Mouse (Mus musculus) midbrain, embryonic 16.5 days (tissue): ENCODE measurements at regions not wholly inside any gene's neighbourhood (a gene's known extent, or its start where the extent isn't known, plus 50 kb on each side); places are given as distances from the start of the nearest gene placed in this dataset.

Experiments
- ATAC-seq: fragments of 200-750 bp; cut with Nextera tagmentation; 2 replicates; pipeline ENCODE4 v1.8.0; 2017; ENCODE audit warnings: moderate TSS enrichment
- H3K27ac ChIP-seq: fragments of 300-500 bp; sonication (generic); 2 replicates; pipeline ENCODE4 v1.5.1; 2014; ENCODE audit warnings: mild to moderate bottlenecking, low read length, mixed read lengths
- H3K27me3 ChIP-seq: fragments of 300-500 bp; sonication (generic); 2 replicates; pipeline ENCODE4 v1.6.1; 2014; ENCODE audit warnings: low read depth, low read length, mixed read lengths; ENCODE audit not compliant: control insufficient read depth, insufficient read depth
- H3K36me3 ChIP-seq: fragments of 300-500 bp; sonication (generic); 2 replicates; pipeline ENCODE4 v1.6.1; 2014; ENCODE audit warnings: mild to moderate bottlenecking, low read length, moderate library complexity, mixed read lengths; ENCODE audit not compliant: control insufficient read depth, insufficient read depth
- H3K4me1 ChIP-seq: fragments of 300-500 bp; sonication (generic); 2 replicates; pipeline ENCODE4 v1.6.1; 2014; ENCODE audit warnings: mild to moderate bottlenecking, low read length, mixed read lengths; ENCODE audit not compliant: control insufficient read depth, insufficient read depth
- H3K4me2 ChIP-seq: fragments of 300-500 bp; sonication (generic); 2 replicates; pipeline ENCODE4 v1.6.1; 2014; ENCODE audit warnings: mild to moderate bottlenecking, low read length, mixed read lengths
- H3K4me3 ChIP-seq: fragments of 300-500 bp; sonication (generic); 2 replicates; pipeline ENCODE4 v1.5.1; 2014; ENCODE audit warnings: low read depth, mild to moderate bottlenecking, low read length, moderate library complexity, mixed read lengths
- H3K9ac ChIP-seq: fragments of 300-500 bp; sonication (generic); 2 replicates; pipeline ENCODE4 v1.6.1; 2014; ENCODE audit warnings: low read depth, low read length, mixed read lengths
- H3K9me3 ChIP-seq: fragments of 300-500 bp; sonication (generic); replicated peaks from 2 replicates; pipeline ENCODE4 v1.6.1; 2014; ENCODE audit warnings: mild to moderate bottlenecking, low read length, mixed read lengths; ENCODE audit not compliant: control insufficient read depth, poor library complexity, severe bottlenecking
- WGBS: fragments of 180-500 bp; shearing (Covaris S2); extraction: QIAGEN DNeasy Blood & Tissue Kit; methylation state at CpG from one replicate; pipeline ENCODE4 v1.1.7; 2014; 5-methylcytosine and 5-hydroxymethylcytosine counted together

DNA sequence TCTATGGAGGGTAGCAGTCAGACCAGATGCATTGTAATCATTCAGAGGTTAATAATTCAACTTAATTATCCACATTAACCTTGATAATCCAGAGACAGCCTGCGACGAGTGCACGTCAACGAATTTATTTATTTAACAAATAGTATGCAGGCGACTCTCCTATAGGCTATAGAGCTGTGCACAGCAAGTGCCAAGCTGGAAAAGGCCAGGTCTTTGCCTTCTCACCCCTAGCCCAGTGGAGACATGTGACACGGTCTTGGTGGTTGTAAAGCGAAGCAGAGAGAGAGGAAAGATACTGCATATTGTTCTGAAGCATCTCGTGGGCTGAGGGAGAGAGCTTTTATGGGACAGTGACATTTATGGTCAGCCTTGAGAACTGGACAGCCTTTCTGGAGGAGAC lies 146.7 kb downstream of the Fam43a start:
- 69% methylated on average over 8 of the region's 8 CpGs for WGBS
- H3K9ac ChIP-seq, result no peak overlapping the region
- no peaks in the 10 kb centered on the region for H3K36me3 ChIP-seq
- peaks cover 4% of the 10 kb centered on the region; the same call in 1 of the 2 replicates for H3K4me1 ChIP-seq
- no peaks in the 10 kb centered on the region for H3K27me3 ChIP-seq
- ATAC-seq, result no peak
- no peak overlapping the region for H3K4me3 ChIP-seq
- H3K9me3 ChIP-seq, result no peaks in the 10 kb centered on the region
- no peak overlapping the region for H3K4me2 ChIP-seq
- H3K27ac ChIP-seq, result no peak overlapping the region

GRCm38 (mm10) chr16:30749841-30750240 lies 150.3 kb downstream of the Fam43a start:
- H3K36me3 ChIP-seq, result no peaks in the 10 kb centered on the region
- no peak overlapping the region for H3K4me3 ChIP-seq
- H3K27ac ChIP-seq, result no peak overlapping the region
- H3K9ac ChIP-seq, result no peak overlapping the region
- WGBS, result 67% methylated on average over 3 of the region's 3 CpGs
- H3K9me3 ChIP-seq, result no peaks in the 10 kb centered on the region
- no peaks in the 10 kb centered on the region for H3K27me3 ChIP-seq
- H3K4me2 ChIP-seq, result no peak overlapping the region
- H3K4me1 ChIP-seq, result no peaks in the 10 kb centered on the region
- no peak for ATAC-seq

DNA sequence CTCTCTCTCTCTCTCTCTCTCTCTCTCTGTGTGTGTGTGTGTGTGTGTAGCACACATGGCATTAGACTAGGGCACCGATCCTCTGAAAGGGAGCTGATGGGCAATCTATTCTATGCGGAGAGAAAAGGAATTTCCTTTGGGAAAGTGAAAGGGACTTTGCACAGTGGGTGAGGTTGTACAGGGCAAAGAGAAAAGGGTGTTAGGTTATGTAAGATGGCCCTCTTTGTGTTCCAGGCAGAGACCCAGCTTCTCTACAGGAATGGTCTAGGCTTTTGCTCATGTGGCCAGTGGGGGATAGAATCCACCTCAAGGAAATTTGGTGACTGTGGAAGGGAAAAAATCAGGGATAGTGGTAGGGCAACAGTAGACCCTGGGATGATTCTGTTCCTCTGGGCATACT lies 156.2 kb downstream of the Fam43a start:
- Histone ChIP-seq H3K4me3 (no peak overlapping the region), H3K4me2 (no peak overlapping the region), H3K4me1 (no peaks in the 10 kb centered on the region), H3K36me3 (no peaks in the 10 kb centered on the region), H3K9ac (no peak overlapping the region), H3K27ac (no peak overlapping the region), H3K27me3 (no peaks in the 10 kb centered on the region), H3K9me3 (no peaks in the 10 kb centered on the region)
- ATAC-seq, result no peak
- 90% methylated on average over 2 of the region's 2 CpGs for WGBS

DNA sequence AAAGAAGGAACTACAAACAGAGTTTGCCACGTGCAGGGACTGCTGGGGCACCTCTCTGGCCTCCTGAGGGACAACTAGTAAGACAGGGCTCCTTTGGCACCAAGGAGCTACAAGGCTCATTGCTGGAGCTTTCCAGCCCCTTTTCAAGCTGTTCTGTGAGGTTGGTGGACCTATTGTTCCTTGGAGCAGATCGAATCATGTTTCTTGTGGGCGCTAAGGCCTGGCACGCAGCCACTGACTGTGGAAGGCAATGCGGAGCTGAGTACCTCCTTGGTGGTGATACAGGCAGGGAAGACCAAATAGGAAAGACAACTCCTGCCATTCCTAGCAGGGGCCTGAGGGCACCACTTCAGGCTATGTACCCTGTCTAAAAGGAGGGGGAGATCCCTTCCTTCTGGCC lies 157.2 kb downstream of the Fam43a start:
- Histone ChIP-seq H3K36me3 (no peaks in the 10 kb centered on the region), H3K4me3 (no peak overlapping the region), H3K9ac (no peak overlapping the region), H3K9me3 (no peaks in the 10 kb centered on the region), H3K4me2 (no peak overlapping the region), H3K27ac (no peak overlapping the region), H3K27me3 (no peaks in the 10 kb centered on the region), H3K4me1 (no peaks in the 10 kb centered on the region)
- 79% methylated on average over 5 of the region's 5 CpGs for WGBS
- no peak for ATAC-seq

DNA sequence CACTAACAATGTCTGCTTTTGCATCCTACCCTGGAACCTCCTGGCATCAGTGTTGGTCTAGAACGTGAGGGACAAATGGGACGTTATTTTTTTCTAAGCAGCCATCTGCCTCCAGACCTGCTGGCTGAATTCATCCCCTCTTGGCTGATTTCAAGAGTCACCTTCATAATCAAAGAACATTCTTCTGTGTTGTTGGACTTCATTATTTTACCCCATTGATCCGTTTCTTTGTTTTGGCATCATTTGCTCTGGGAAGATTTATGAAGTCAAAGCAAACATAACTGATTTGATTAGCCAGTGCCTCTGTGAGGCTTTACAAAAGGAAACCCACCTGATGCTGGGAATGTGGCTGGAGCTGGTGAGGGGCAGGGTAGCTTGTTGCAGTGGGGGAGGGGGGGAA lies 158.0 kb downstream of the Fam43a start:
- 88% methylated on average over 3 of the region's 3 CpGs for WGBS

DNA sequence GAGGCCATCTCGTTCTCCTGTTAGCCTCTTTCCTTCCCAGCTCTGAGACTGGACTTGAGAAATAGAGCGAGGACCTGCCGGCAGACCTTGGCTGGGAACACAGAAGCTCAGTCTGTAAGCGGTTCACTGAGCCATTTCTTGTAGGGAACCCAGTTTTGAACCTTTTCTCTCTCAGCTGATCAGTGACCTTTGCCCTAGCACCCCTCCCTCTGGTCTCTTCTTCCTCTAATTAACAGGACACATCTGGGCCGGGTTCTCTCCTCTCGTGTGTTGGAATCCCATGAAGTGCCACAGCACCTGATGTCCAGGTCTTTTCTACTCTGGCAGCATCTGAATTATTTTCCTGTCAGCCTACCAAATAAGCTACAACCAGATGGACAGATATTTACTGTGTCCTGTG lies 158.5 kb downstream of the Fam43a start:
- WGBS, result 88% methylated on average over 6 of the region's 6 CpGs

More for the DNA sequence above, 158.0 kb downstream of the Fam43a start:
- no peak for ATAC-seq
- no peaks in the 10 kb centered on the region for H3K36me3 ChIP-seq
- no peak overlapping the region for H3K4me3 ChIP-seq
- H3K4me1 ChIP-seq, result no peaks in the 10 kb centered on the region
- no peak overlapping the region for H3K27ac ChIP-seq
- no peaks in the 10 kb centered on the region for H3K9me3 ChIP-seq
- H3K9ac ChIP-seq, result no peak overlapping the region
- no peak overlapping the region for H3K4me2 ChIP-seq
- H3K27me3 ChIP-seq, result no peaks in the 10 kb centered on the region

DNA sequence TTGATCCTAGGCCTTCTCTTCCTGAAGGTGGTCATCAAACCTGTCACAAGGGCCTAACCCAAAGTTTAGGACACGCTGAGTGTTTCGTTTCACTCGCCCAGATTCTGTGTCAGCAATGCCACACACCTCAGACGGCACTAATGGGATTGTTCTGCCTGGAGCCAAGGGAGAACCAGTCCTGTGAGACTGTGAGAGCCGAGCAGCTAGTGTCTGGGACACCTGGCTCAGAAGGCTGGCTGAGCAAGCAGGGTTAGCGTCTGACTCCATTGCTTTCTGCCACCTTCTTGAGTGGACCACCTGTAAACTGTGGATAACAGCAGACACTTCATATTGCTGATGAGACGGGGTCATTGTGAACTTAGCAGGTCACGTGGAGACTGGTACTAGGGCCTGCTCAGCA lies 160.0 kb downstream of the Fam43a start:
- no peak overlapping the region for H3K4me2 ChIP-seq
- no peaks in the 10 kb centered on the region for H3K36me3 ChIP-seq
- H3K27ac ChIP-seq, result no peak overlapping the region
- H3K9ac ChIP-seq, result no peak overlapping the region
- 69% methylated on average over 8 of the region's 8 CpGs for WGBS
- no peak for ATAC-seq
- H3K4me3 ChIP-seq, result no peak overlapping the region
- H3K9me3 ChIP-seq, result no peaks in the 10 kb centered on the region
- no peaks in the 10 kb centered on the region for H3K27me3 ChIP-seq
- no peaks in the 10 kb centered on the region for H3K4me1 ChIP-seq

More for the DNA sequence above, 158.5 kb downstream of the Fam43a start:
- Histone ChIP-seq H3K27me3 (no peaks in the 10 kb centered on the region), H3K36me3 (no peaks in the 10 kb centered on the region), H3K27ac (no peak overlapping the region), H3K4me1 (no peaks in the 10 kb centered on the region), H3K9ac (no peak overlapping the region), H3K4me3 (no peak overlapping the region), H3K9me3 (no peaks in the 10 kb centered on the region), H3K4me2 (no peak overlapping the region)
- no peak for ATAC-seq

GRCm38 (mm10) chr16:30761201-30761710 lies 161.7 kb downstream of the Fam43a start:
- Histone ChIP-seq H3K4me2 (no peak overlapping the region), H3K4me1 (no peaks in the 10 kb centered on the region), H3K4me3 (no peak overlapping the region), H3K9me3 (no peaks in the 10 kb centered on the region), H3K27me3 (no peaks in the 10 kb centered on the region), H3K36me3 (no peaks in the 10 kb centered on the region), H3K27ac (no peak overlapping the region), H3K9ac (no peak overlapping the region)
- no peak for ATAC-seq
- WGBS, result 76% methylated on average over 8 of the region's 8 CpGs

DNA sequence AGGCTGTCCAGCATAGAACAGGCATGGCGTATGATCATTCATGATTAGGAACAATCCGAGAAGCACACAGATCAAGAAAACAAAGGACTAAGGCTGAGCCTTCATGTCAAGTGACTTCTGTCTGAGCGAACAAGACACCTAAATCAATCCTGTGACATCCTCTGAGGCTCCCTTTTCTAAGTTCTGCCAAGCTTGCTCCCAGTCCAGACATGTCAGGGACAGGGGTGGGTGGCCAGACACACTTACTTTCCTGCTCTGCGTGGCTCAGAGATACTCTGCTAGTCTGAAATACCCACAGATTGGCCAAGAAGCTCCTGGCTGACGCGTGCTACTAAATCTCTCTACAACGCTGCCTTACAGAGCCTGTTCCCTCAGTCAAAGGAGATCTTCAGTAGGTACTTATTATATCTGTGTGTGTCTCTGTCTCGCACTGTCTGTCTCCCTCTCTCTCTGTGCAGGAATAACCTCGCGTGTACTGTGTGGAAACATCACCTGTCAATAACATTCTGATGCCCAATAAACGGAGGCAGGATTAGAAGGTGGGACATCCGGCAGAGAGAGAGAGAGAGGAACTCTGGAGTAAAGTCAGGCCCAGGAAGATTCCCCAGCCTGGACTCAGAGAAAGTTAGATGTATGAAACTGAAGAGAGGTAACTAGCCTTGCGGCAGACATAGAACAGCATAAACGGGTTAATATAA lies 163.5 kb downstream of the Fam43a start:
- WGBS, result 73% methylated on average over 14 of the region's 14 CpGs
- no peaks in the 10 kb centered on the region for H3K36me3 ChIP-seq
- no peaks in the 10 kb centered on the region for H3K27me3 ChIP-seq
- no peak overlapping the region for H3K27ac ChIP-seq
- H3K9me3 ChIP-seq, result no peaks in the 10 kb centered on the region
- H3K9ac ChIP-seq, result no peak overlapping the region
- no peak overlapping the region for H3K4me3 ChIP-seq
- H3K4me2 ChIP-seq, result no peak overlapping the region
- no peaks in the 10 kb centered on the region for H3K4me1 ChIP-seq
- no peak for ATAC-seq
